Comparison of ENCODE assay signal across 16 mouse cellular contexts in the genomic region with DNA sequence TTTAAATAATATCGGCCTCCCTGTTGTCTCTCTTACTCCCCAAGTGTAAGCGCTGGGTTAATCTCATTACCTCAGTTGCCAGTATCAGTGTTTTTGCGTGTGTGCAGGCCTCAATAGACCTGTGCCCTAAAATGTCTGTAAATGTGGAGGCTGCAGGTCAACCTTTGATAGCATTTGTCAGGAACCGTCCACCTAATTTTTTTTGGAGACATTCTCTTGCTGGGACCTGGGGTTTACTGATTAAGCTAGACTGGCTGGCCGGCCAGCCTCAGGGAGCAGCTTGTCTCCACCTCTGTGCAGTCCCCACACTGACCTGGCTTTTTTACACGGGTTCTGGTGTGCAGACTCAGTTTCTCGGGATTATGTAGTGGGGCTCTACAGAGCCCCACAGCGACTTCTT. TPM values are rescaled to one million over a fixed set of nuclear protein-coding genes. Genes with fewer than 3 reads are reported as not detected.
DNase-seq lines count a peak whose midpoint lies in the region; ATAC-seq lines count a peak whose summit lies in the region.
"Had no signal": no experiment of that assay in that cellular context is flagged by ENCODE, and none has a peak within 500 bp of the region (broad histone marks: within the 10 kb centered on the region; RNA-seq: fewer than 3 reads in every experiment).

No protein-coding gene starts in this region.

- H3K36me3 ChIP-seq in heart, embryonic 10.5 days, result no peaks in the 10 kb centered on the region
- no peaks in the 10 kb centered on the region for H3K36me3 ChIP-seq in kidney, embryonic 14.5 days (ENCODE audit: control insufficient read depth, insufficient read depth, low read length)
- H3K36me3 ChIP-seq: embryonic facial prominence, embryonic 12.5 days; midbrain, embryonic 13.5 days had no signal

- no peak overlapping the region for H3K9ac ChIP-seq in kidney, embryonic 14.5 days (ENCODE audit: low read depth, low read length)
- H3K9ac ChIP-seq: embryonic facial prominence, embryonic 12.5 days; midbrain, embryonic 13.5 days had no signal

- H3K4me1 ChIP-seq in heart, embryonic 10.5 days, result peaks cover 85% of the 10 kb centered on the region
- peaks cover 33% of the 10 kb centered on the region for H3K4me1 ChIP-seq in kidney, embryonic 14.5 days (ENCODE audit: control insufficient read depth, insufficient read depth, low read length)
- H3K4me1 ChIP-seq: embryonic facial prominence, embryonic 12.5 days had no signal

- no peak for DNase-seq in heart, embryonic 10.5 days (ENCODE audit: low spot score)
- no peak for DNase-seq in heart, postnatal 4 days
- peak; percentile 19 for DNase-seq in kidney, postnatal 14 days
- peak; percentile 28 to 39 for DNase-seq in kidney, postnatal 36 days
- no peak for DNase-seq in thymus, postnatal 25 days
- no peak for DNase-seq in gastrocnemius, postnatal 10 days
- DNase-seq: adrenal gland, adult 2 months; cerebellum, postnatal 14 days; right cerebral cortex, postnatal 25 days had no signal

- no peaks in the 10 kb centered on the region for H3K9me3 ChIP-seq in heart, embryonic 10.5 days
- H3K9me3 ChIP-seq in kidney, embryonic 14.5 days (ENCODE audit: control insufficient read depth, low read length), result no peaks in the 10 kb centered on the region
- H3K9me3 ChIP-seq: embryonic facial prominence, embryonic 12.5 days; midbrain, embryonic 13.5 days had no signal

- no peak overlapping the region for H3K4me2 ChIP-seq in kidney, embryonic 14.5 days (replicated peaks; ENCODE audit: low read depth, low read length)
- H3K4me2 ChIP-seq: embryonic facial prominence, embryonic 12.5 days; midbrain, embryonic 13.5 days had no signal

- no peaks in the 10 kb centered on the region for H3K27me3 ChIP-seq in heart, embryonic 10.5 days (ENCODE audit: insufficient read depth, poor library complexity, severe bottlenecking)
- no peaks in the 10 kb centered on the region for H3K27me3 ChIP-seq in kidney, embryonic 14.5 days (ENCODE audit: control insufficient read depth, insufficient read depth, low read length)
- H3K27me3 ChIP-seq: embryonic facial prominence, embryonic 12.5 days; midbrain, embryonic 13.5 days had no signal

- H3K4me3 ChIP-seq in heart, embryonic 10.5 days, result no peak overlapping the region
- H3K4me3 ChIP-seq in kidney, embryonic 14.5 days (ENCODE audit: low read length), result no peak overlapping the region
- H3K4me3 ChIP-seq: embryonic facial prominence, embryonic 12.5 days; midbrain, embryonic 13.5 days had no signal

- 45% methylated on average over 8 of the region's 8 CpGs for WGBS in heart, embryonic 10.5 days
- WGBS in kidney, embryonic 14.5 days, result 70% methylated on average over 8 of the region's 8 CpGs

- H3K27ac ChIP-seq in heart, embryonic 10.5 days, result peak overlapping the region; percentile 70; the same call in 1 of the 2 replicates
- no peak overlapping the region for H3K27ac ChIP-seq in kidney, embryonic 14.5 days (ENCODE audit: low read depth, low read length)
- H3K27ac ChIP-seq: embryonic facial prominence, embryonic 12.5 days; hindbrain, postnatal 0 days; midbrain, embryonic 13.5 days had no signal

- ATAC-seq in kidney, embryonic 14.5 days (ENCODE audit: low FRiP score, low TSS enrichment), result no peak
- peak; percentile 87 for ATAC-seq in megakaryocyte progenitor cell, adult 5-6 weeks (replicated peaks; ENCODE audit: poor library complexity)
- ATAC-seq: forebrain, embryonic 14.5 days; hindbrain, postnatal 0 days; lung, postnatal 0 days; midbrain, embryonic 13.5 days had no signal

RNA-seq across cellular contexts. Expression of a gene that starts 30.4 kb away (rescaled TPM):
- polyA plus RNA-seq in heart, embryonic 10.5 days (2016; fragmentation: Nextera tagmentation; extraction: Ambion mirVana), result 14.6 and 16.0 TPM in 2 replicates
- 10 to 100 TPM; 34.9 to 35.9 TPM for total RNA-seq in heart, postnatal 4 days (2021)
- polyA plus RNA-seq in kidney, embryonic 14.5 days (2014; fragmentation: Nextera tagmentation; extraction: Ambion mirVana), result 36.4 and 39.6 TPM in 2 replicates
- 27.7 and 28.2 TPM in 2 replicates for total RNA-seq in megakaryocyte progenitor cell, adult 5-6 weeks (2015)
- 18.2 and 21.6 TPM in 2 replicates for total RNA-seq in megakaryocyte progenitor cell, adult 5-6 weeks (2017)
- total RNA-seq in gastrocnemius, postnatal 10 days (2021), result 10 to 100 TPM; 77.2 to 80.5 TPM

Comparison
In these comparisons a context has a peak if more than half of its experiments do, and no peak if none do; other contexts are left out.
1. DNase-seq: peak in kidney, postnatal 14 days (single experiment) and kidney, postnatal 36 days (2 of 2); none in heart, embryonic 10.5 days (single experiment), heart, postnatal 4 days (single experiment), thymus, postnatal 25 days (single experiment) and gastrocnemius, postnatal 10 days (single experiment).